Mouse (Mus musculus) CD4-positive helper T cell, adult 2 months (primary cell): ENCODE measurements at regions not wholly inside any gene's neighbourhood (a gene's known extent, or its start where the extent isn't known, plus 50 kb on each side); places are given as distances from the start of the nearest gene placed in this dataset.

ENCODE experiments used
- DNase-seq: peaks from one replicate; pipeline ENCODE4 v3.0.0-alpha.2; 2012; ENCODE audit warnings: low read depth, missing footprints, low spot score

DNA sequence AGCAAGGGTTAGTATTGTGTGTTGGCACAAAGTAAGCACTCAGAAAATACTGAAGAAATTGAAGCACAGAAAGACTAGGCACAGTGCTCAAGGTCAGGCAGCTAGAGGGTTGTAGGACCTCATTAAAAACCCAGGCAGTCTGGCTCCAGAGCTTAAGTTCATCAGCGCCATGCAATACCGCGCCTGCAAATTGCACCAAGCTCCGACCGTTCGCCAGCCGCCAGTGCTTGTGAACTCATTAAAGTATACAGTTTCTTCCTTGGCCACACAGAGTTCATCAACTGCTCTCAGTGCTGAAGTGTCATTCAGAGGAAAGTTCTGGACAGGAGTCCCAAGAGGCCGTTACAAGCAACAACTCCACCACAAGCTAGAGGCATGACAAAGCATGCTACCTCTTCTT lies 397.5 kb downstream of the Lmo4 start:
- no peak for DNase-seq

- no peak for DNase-seq
Observed at GRCm38 (mm10) chr3:143806940-143807339, 398.1 kb downstream of the Lmo4 start.

GRCm38 (mm10) chr3:143797850-143798249 lies 407.2 kb downstream of the Lmo4 start:
- no peak for DNase-seq

DNA sequence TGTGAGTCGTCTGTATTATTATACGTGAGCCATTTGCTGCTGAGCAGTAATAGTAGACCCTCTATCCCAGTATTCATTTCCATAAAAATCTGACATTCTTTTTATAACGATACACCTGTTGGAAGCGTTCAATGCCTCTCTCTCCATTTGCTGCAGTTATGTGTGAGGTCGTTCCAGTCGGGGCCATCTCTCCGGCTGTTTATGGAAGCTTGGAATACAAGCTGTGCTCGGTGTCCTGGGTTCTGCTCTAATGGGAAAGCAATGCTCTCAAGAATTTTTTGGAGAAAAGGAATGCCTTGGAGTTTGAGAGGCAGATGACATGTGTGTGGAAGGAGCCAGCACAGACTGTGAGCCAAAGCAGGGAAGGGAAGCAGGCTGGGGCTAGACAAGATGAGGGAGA lies 414.1 kb downstream of the Lmo4 start:
- no peak for DNase-seq

DNA sequence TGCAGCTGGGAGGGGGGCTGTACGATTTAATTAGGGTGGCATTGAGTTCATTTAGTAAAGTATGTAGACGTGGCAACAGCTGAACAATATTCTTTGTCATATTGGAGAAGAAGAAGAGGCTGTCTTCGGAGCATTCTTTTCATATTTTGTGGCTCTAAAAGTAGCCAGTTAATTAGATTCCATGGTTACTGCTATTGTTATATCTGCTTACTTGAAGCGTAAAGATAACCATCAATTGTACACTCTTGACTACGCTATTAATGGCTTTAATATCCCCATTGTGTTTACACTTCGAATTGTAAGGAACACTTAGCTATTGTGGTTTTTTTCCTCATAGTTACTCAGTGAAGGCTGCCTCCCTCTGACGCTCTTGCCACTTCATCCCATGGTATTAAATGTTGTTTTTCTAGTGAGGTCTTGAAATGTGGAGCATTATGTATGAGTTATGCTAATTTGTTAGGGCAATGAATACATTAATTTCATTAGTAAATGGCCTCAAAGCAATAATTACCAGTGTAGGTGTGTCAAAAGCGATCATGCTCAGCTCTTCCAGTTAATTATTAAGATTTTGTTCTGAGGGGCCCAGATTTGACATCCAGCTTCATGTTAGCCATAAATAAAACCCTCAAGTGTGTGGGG lies 415.0 kb downstream of the Lmo4 start:
- DNase-seq = no peak

DNA sequence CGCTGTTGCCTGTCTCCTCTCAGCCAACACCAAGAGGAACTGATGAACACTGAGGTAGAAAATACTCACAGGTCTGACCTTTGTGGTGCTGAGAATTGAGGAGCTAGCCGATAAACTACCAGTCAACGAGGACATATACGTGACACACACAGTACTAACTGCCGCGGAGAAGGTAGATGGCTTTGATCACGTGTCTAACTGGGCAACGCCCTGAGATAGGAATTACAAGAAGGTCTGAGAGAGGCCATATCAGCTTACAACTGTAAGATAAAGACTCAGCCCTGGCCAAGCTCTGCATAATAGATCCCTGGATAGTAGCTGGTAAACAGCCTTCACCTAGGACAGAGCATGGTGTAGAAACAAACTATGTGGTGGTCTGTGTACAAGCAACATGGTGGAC lies 418.1 kb downstream of the Lmo4 start:
- no peak for DNase-seq

- DNase-seq = no peak
Observed at GRCm38 (mm10) chr3:143784353-143784791, 420.6 kb downstream of the Lmo4 start.

- DNase-seq = no peak
Observed at GRCm38 (mm10) chr3:143778161-143778560, 426.9 kb downstream of the Lmo4 start.

DNA sequence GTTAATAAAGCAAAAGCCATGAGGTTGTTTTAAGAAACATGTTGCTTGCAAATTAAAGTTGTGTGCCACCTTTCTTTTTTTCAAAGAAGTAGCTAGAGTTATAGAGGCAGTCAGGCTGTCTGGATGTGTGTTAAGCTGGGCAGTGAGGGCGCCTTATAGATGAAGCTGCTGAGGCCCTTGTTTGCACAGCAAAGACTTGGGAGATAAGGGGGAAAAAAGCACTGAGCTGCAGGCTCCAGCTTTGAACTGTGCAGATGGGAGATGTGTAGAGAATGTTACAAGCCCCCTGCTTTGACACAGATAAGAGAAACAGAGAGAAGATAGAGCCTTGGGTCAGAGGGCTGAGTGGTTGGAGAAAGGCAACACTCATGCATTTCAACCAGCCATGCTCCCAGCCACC lies 445.7 kb downstream of the Lmo4 start:
- no peak for DNase-seq

DNA sequence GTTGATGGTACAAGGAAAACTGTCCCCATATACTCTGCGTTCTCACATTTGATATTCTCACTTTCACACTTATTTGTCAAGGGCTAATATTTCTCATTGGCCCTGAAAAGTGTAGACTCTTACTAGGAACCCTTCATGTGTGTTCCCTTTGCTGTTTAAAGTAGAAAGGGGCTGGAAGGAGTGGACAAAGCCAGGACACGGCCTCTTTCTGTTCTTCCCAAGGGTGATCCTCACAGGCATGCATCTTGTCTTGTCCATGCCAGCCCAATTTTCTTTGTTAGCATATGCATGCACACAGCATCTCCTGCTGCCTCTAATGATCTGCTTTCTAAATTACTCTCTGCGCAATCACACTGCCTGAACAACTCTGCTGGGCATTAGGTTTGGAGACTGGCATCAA lies 451.8 kb downstream of the Lmo4 start:
- no peak for DNase-seq

DNA sequence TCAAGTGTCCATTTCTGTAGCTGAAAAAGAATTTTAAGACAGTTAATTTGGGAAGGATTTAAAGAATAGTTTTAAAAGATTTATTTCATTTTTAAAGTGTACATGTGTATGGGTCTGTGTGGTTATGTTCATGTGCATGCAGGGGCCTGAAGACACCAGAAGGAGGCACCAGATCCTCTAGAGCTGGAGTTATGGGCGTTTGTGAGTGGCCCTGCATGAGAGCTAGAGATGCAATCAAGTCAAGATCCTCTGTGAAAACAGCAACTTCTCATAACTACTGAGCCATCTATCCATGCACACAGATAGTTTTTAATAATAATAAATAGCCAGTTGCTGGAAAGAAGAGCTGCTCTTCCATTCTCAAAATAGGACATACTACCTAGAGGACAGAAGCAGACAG lies 452.4 kb downstream of the Lmo4 start:
- DNase-seq = no peak

GRCm38 (mm10) chr3:143750128-143750527 lies 454.9 kb downstream of the Lmo4 start:
- no peak for DNase-seq

- DNase-seq = no peak
Observed at GRCm38 (mm10) chr3:143743649-143744048, 461.4 kb downstream of the Lmo4 start.

DNA sequence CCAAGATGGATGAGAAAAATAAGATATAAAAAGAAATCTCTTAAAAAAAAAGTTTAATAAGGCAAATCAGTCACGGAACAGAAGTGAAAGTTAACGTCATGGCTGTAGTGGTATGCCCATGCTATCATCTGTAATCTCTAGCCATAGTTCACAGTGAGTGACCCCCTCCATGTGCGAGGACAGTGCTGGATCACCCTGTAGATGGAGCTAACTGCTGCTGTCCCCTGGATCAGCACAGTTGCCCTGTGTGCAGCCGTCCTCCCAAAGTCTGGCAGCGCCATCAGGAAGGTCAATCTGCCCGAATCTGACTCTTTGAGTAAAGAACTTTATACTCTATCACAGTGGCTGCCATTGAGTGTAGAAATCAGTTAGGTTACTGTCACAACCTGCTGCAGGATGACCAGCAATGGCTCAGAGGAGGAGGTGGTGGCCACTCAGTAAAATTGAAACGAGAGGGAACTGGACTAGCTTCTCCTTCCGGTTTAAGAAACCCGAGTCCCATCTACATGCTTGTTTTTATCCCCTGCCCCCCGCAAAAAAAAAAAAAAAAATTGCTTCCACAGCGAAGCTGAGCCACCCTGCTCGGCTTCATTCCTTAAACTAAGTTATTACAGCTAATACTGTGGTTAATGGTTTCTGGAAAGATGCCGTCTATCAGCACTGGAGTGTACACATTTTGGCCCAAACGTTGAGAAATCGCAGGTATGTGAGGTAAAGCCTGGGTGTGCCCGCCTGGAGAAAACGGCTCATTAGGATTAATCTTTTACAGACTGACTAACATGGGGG lies 462.0 kb downstream of the Lmo4 start:
- DNase-seq = no peak

- DNase-seq = no peak
Observed at GRCm38 (mm10) chr3:143738676-143739075, 466.3 kb downstream of the Lmo4 start.

GRCm38 (mm10) chr3:143737844-143738243 lies 467.2 kb downstream of the Lmo4 start:
- no peak for DNase-seq

- DNase-seq = no peak
Observed at GRCm38 (mm10) chr3:143736651-143737398, 468.2 kb downstream of the Lmo4 start.

DNA sequence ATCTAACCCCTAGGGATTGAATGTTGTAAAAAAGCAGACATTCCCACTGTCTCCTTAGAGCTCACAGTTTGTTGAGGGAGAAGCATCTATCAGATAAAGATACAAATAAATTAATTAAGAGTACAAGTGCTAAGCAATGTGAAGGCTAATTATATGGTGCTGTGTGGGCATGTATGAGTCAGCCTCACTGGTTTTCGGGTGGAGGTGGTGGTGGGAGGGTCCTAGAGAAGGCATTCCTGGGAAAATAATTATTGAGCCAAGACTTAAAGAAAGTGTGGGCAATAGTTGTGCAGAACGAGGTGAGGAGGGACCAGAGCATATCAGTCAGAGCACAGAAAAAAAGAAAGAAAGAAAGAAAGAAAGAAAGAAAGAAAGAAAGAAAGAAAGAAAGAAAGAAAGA lies 470.2 kb downstream of the Lmo4 start:
- no peak for DNase-seq

DNA sequence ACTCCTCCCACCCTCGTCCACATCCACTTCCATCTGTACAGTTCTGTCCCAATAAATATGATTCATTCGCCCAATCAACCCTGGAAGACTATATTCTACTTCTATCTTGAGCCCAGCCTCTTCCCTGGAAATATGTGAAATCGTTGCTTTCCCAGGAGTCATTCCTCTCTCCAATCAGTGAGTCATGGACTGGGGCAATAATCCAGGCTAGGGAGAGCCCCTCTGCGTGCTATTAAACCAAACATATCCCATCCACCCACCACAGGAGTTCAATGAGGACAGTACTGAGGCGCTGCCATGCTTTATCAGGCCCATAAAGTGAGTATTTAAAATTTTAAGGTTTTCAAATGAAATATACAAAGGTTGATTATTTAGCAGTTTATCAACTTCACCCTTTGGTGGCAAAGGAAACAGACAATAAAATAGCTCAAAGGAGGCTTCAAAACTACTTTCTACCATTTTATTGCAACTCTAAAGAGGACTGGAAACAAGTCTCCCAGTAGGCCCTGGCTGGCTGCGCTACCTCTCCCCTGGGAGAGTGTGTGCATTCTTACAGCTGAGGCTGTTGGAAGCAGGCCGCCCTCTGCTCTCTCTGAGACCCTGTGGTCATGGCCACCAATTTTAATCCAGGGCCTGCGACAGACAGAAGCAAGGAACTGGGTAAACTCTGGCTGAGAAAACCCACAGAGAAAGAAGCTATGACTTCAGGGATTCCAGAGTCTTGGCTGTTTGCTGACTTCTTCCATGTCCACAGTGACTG lies 471.9 kb downstream of the Lmo4 start:
- no peak for DNase-seq

GRCm38 (mm10) chr3:143729473-143730076 lies 475.4 kb downstream of the Lmo4 start:
- no peak for DNase-seq

DNA sequence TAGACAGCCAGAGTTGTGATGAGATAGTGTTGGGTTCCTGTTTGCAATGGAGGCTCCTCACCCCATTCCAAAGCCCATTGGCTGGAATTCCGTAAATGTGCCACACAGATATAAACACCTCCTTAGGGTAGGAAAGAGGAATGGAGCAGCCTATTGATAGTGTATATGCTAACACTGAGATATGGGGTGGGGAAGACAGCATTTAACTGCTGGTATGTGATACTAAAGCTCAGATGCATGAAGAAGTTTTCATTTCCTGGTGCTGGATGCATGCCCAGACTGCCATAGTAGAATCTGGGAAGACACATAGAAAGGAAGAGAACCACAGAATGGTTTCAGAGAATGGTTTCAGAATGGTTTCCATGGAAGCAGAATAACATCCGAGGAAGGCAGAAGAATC lies 482.4 kb downstream of the Lmo4 start:
- no peak for DNase-seq
